ENCODE assay signal across 12 mouse cellular contexts in genomic region chr11:45959598-45959997, GRCm38 (mm10). TPM values are rescaled to one million over a fixed set of nuclear protein-coding genes. Genes with fewer than 3 reads are reported as not detected.
DNase-seq lines count a peak whose midpoint lies in the region; ATAC-seq and TF ChIP-seq lines count a peak whose summit lies in the region.
"Had no signal": no experiment of that assay in that cellular context is flagged by ENCODE, and none has a peak within 500 bp of the region (broad histone marks: within the 10 kb centered on the region; RNA-seq: fewer than 3 reads in every experiment).

No protein-coding gene starts in this region.

- in situ Hi-C loops in CH12.LX (cut with MboI; ENCODE audit: low pct_ligation_motif_present, low pct_unique_long_range_greater_than_20kb, low sequenced_read_pairs) = loop anchor here (10.0 to 25.0 kb wide), 2 partner anchors 178 to 255 kb away; no protein-coding TSS in a partner anchor

- H3K9me3 ChIP-seq in liver, embryonic 11.5 days (ENCODE audit: control insufficient read depth, low read length) = no peaks in the 10 kb centered on the region
- H3K9me3 ChIP-seq in CH12.LX (replicated peaks; ENCODE audit: low read length) = no peaks in the 10 kb centered on the region
- no peaks in the 10 kb centered on the region for H3K9me3 ChIP-seq in liver, postnatal 0 days (ENCODE audit: low read length)
- no peaks in the 10 kb centered on the region for H3K9me3 ChIP-seq in hindbrain, embryonic 16.5 days (ENCODE audit: control insufficient read depth, low read length)
- no peaks in the 10 kb centered on the region for H3K9me3 ChIP-seq in forebrain, embryonic 15.5 days
- H3K9me3 ChIP-seq: limb, embryonic 13.5 days; neural tube, embryonic 13.5 days had no signal

- no peaks in the 10 kb centered on the region for H3K79me2 ChIP-seq in CH12.LX (replicated peaks; ENCODE audit: control insufficient read depth, extremely low read depth, insufficient read depth, poor library complexity, severe bottlenecking)

- no peaks in the 10 kb centered on the region for H3K27me3 ChIP-seq in liver, embryonic 11.5 days (replicated peaks; ENCODE audit: control insufficient read depth, insufficient read depth, low read length)
- no peaks in the 10 kb centered on the region for H3K27me3 ChIP-seq in CH12.LX (replicated peaks)
- no peaks in the 10 kb centered on the region for H3K27me3 ChIP-seq in liver, postnatal 0 days (ENCODE audit: insufficient read depth, low read length)
- no peaks in the 10 kb centered on the region for H3K27me3 ChIP-seq in hindbrain, embryonic 16.5 days (replicated peaks; ENCODE audit: control insufficient read depth, insufficient read depth, low read length)
- H3K27me3 ChIP-seq in forebrain, embryonic 15.5 days = 0 out of 2 replicates have a peak, but pooled peaks cover 3% of the 10 kb centered on the region
- H3K27me3 ChIP-seq: limb, embryonic 13.5 days; neural tube, embryonic 13.5 days had no signal

- peak; percentile 54 to 74 for TF ChIP-seq CTCF in CH12.LX (conservative IDR thresholded peaks at IDR 0.05 in 1 of 2, IDR thresholded peaks at IDR 0.05 in 1 of 2; ENCODE audit: low read depth in 2 of 2, low read length in 2 of 2)
- TF ChIP-seq CTCF in liver, postnatal 0 days (IDR thresholded peaks at IDR 0.05; ENCODE audit: low read depth) = peak; percentile 57

- TF ChIP-seq EP300 in CH12.LX (IDR thresholded peaks at IDR 0.05; ENCODE audit: low read length) = no peak
- TF ChIP-seq EP300 in liver, postnatal 0 days (IDR thresholded peaks at IDR 0.05; ENCODE audit: low read depth) = no peak

- dilution Hi-C loops in CH12.LX (cut with MboI; ENCODE audit: extremely low pct_ligation_motif_present, extremely low pct_unique_long_range_greater_than_20kb, low sequenced_read_pairs) = no loop called here

- peak; percentile 27 to 50 for DNase-seq in cerebellum, postnatal 10 days
- DNase-seq in cerebellum, adult 9-11 months = no peak
- DNase-seq in liver = peak; percentile 32
- no peak for DNase-seq in liver, embryonic 11.5 days (ENCODE audit: low spot score)
- peak; percentile 72 for DNase-seq in CH12.LX (ENCODE audit: extremely low read depth)
- peak; percentile 49 for DNase-seq in liver, postnatal 0 days
- DNase-seq: kidney, adult 11 months had no signal

- H3K27ac ChIP-seq in liver, embryonic 11.5 days (ENCODE audit: low read depth, low read length) = no peak overlapping the region
- no peak overlapping the region for H3K27ac ChIP-seq in CH12.LX (ENCODE audit: insufficient read depth, low read depth)
- no peak overlapping the region for H3K27ac ChIP-seq in liver, postnatal 0 days (ENCODE audit: low read depth)
- H3K27ac ChIP-seq in hindbrain, embryonic 16.5 days (ENCODE audit: low read depth, low read length) = no peak overlapping the region
- no peak overlapping the region for H3K27ac ChIP-seq in forebrain, embryonic 15.5 days (replicated peaks)
- H3K27ac ChIP-seq: limb, embryonic 13.5 days; neural tube, embryonic 13.5 days had no signal

- H3K9ac ChIP-seq in liver, embryonic 11.5 days (ENCODE audit: low read depth, low read length) = no peak overlapping the region
- H3K9ac ChIP-seq in CH12.LX (ENCODE audit: insufficient read depth, low read depth) = no peak overlapping the region
- no peak overlapping the region for H3K9ac ChIP-seq in liver, postnatal 0 days (replicated peaks)
- no peak overlapping the region for H3K9ac ChIP-seq in hindbrain, embryonic 16.5 days (ENCODE audit: low read depth, low read length)
- no peak overlapping the region for H3K9ac ChIP-seq in forebrain, embryonic 15.5 days (replicated peaks)
- H3K9ac ChIP-seq: limb, embryonic 13.5 days; neural tube, embryonic 13.5 days had no signal

- no peak for TF ChIP-seq POLR2A in CH12.LX (IDR thresholded peaks at IDR 0.05; ENCODE audit: low read depth, low read length)

- H3K4me1 ChIP-seq in liver, embryonic 11.5 days (replicated peaks; ENCODE audit: control insufficient read depth, insufficient read depth, low read length) = no peaks in the 10 kb centered on the region; the same call in 1 of the 2 replicates
- H3K4me1 ChIP-seq in CH12.LX (ENCODE audit: control insufficient read depth in 1 of 2, insufficient read depth in 2 of 2) = peaks cover 4 to 11% of the 10 kb centered on the region in 2 experiments; a peak in 3 of 4 replicates
- H3K4me1 ChIP-seq in liver, postnatal 0 days (ENCODE audit: insufficient read depth) = peaks cover 3% of the 10 kb centered on the region
- H3K4me1 ChIP-seq in hindbrain, embryonic 16.5 days (ENCODE audit: control insufficient read depth, insufficient read depth, low read depth, low read length) = peaks cover 2% of the 10 kb centered on the region; the same call in 1 of the 2 replicates
- peaks cover 3% of the 10 kb centered on the region for H3K4me1 ChIP-seq in forebrain, embryonic 15.5 days
- H3K4me1 ChIP-seq: limb, embryonic 13.5 days had no signal

- no peaks in the 10 kb centered on the region for H3K36me3 ChIP-seq in liver, embryonic 11.5 days (ENCODE audit: control insufficient read depth, insufficient read depth, low read length)
- no peaks in the 10 kb centered on the region for H3K36me3 ChIP-seq in CH12.LX (replicated peaks in 1 of 2; ENCODE audit: control insufficient read depth in 1 of 2, insufficient read depth in 1 of 2, low read length in 1 of 2)
- no peaks in the 10 kb centered on the region for H3K36me3 ChIP-seq in liver, postnatal 0 days (replicated peaks; ENCODE audit: insufficient read depth, low read length)
- no peaks in the 10 kb centered on the region for H3K36me3 ChIP-seq in hindbrain, embryonic 16.5 days (ENCODE audit: control insufficient read depth, insufficient read depth, low read length)
- no peaks in the 10 kb centered on the region for H3K36me3 ChIP-seq in forebrain, embryonic 15.5 days
- H3K36me3 ChIP-seq: limb, embryonic 13.5 days; neural tube, embryonic 13.5 days had no signal

- TF ChIP-seq RAD21 in CH12.LX (IDR thresholded peaks at IDR 0.05; ENCODE audit: low read depth, low read length) = peak; percentile 37

- H3K4me3 ChIP-seq in liver, embryonic 11.5 days (ENCODE audit: low read depth, low read length) = no peak overlapping the region
- no peak overlapping the region for H3K4me3 ChIP-seq in CH12.LX (replicated peaks in 1 of 3; ENCODE audit: low read depth in 2 of 3, low read length in 2 of 3, poor library complexity in 1 of 3)
- no peak overlapping the region for H3K4me3 ChIP-seq in liver, postnatal 0 days (ENCODE audit: low read depth, low read length)
- H3K4me3 ChIP-seq in hindbrain, embryonic 16.5 days (ENCODE audit: low read length) = no peak overlapping the region
- no peak overlapping the region for H3K4me3 ChIP-seq in forebrain, embryonic 15.5 days
- H3K4me3 ChIP-seq: limb, embryonic 13.5 days; neural tube, embryonic 13.5 days had no signal

- H3K4me2 ChIP-seq in liver, embryonic 11.5 days = no peak overlapping the region
- no peak overlapping the region for H3K4me2 ChIP-seq in CH12.LX (ENCODE audit: insufficient read depth, low read depth, poor library complexity, severe bottlenecking)
- no peak overlapping the region for H3K4me2 ChIP-seq in liver, postnatal 0 days (ENCODE audit: low read depth, low read length)
- H3K4me2 ChIP-seq in hindbrain, embryonic 16.5 days (ENCODE audit: low read length) = no peak overlapping the region
- H3K4me2 ChIP-seq in forebrain, embryonic 15.5 days (replicated peaks) = no peak overlapping the region
- H3K4me2 ChIP-seq: limb, embryonic 13.5 days; neural tube, embryonic 13.5 days had no signal

- WGBS in liver, embryonic 11.5 days = 72% methylated on average over 3 of the region's 3 CpGs
- WGBS in liver, postnatal 0 days (ENCODE audit: insufficient replicate concordance) = 71% methylated on average over 3 of the region's 3 CpGs
- WGBS in hindbrain, embryonic 16.5 days = 74% methylated on average over 3 of the region's 3 CpGs
- WGBS in forebrain, embryonic 15.5 days = 75% methylated on average over 3 of the region's 3 CpGs

- no peak for ATAC-seq in liver, embryonic 11.5 days (replicated peaks; ENCODE audit: low FRiP score)
- ATAC-seq in liver, postnatal 0 days = no peak
- no peak for ATAC-seq in hindbrain, embryonic 16.5 days
- no peak for ATAC-seq in forebrain, embryonic 15.5 days (replicated peaks)

TF ChIP-seq in CH12.LX, 34 proteins besides CTCF, POLR2A, EP300 and RAD21:
- TF ChIP-seq HCFC1 (IDR thresholded peaks at IDR 0.05; ENCODE audit: low read depth, low read length) (peak; percentile 34; the same call in 1 of the 2 replicates), ZNF384 (IDR thresholded peaks at IDR 0.05; ENCODE audit: low read depth, low read length) (peak; percentile 78), SMC3 (IDR thresholded peaks at IDR 0.05; ENCODE audit: low read depth, low read length) (peak; percentile 54), POLR2AphosphoS2 (IDR thresholded peaks at IDR 0.05; ENCODE audit: low read depth, low read length) (no peak), ELF1 (IDR thresholded peaks at IDR 0.05; ENCODE audit: low read depth, low read length) (peak; percentile 83)

RNA-seq across cellular contexts. Expression of gene Thg1l, which starts 4.3 kb away (rescaled TPM):
- 18.2 and 19.1 TPM in 2 replicates for polyA plus RNA-seq in liver, embryonic 11.5 days (2014; fragmentation: Nextera tagmentation; extraction: Ambion mirVana)
- total RNA-seq in CH12.LX (2012; rRNA removed) (32.7 and 38.7 TPM in 2 replicates), CH12.LX (2014; rRNA removed) (45.2 and 45.6 TPM in 2 replicates)
- 60.0 and 68.7 TPM in 2 replicates for polyA plus RNA-seq in CH12.LX (2012; ENCODE audit: insufficient read length, low read depth)
- polyA plus RNA-seq in liver, postnatal 0 days (2015; fragmentation: Nextera tagmentation; extraction: Ambion mirVana) = 3.8 TPM in 2 replicates
- polyA plus RNA-seq in hindbrain, embryonic 16.5 days (2015; fragmentation: Nextera tagmentation; extraction: Ambion mirVana) = 9.5 and 9.9 TPM in 2 replicates
- 9.2 and 10.2 TPM in 2 replicates for polyA plus RNA-seq in forebrain, embryonic 15.5 days (2015; fragmentation: Nextera tagmentation; extraction: Ambion mirVana)

RNA-seq across cellular contexts. Expression of gene Lsm11, which starts 14.9 kb away (rescaled TPM):
- polyA plus RNA-seq in liver, embryonic 11.5 days (2014; fragmentation: Nextera tagmentation; extraction: Ambion mirVana) = 7.3 and 8.3 TPM in 2 replicates
- total RNA-seq in CH12.LX (2012; rRNA removed) = 12.8 and 13.1 TPM in 2 replicates
- 8.9 and 9.0 TPM in 2 replicates for total RNA-seq in CH12.LX (2014; rRNA removed)
- 10.1 and 11.0 TPM in 2 replicates for polyA plus RNA-seq in CH12.LX (2012; ENCODE audit: insufficient read length, low read depth)
- 1.3 and 1.8 TPM in 2 replicates for polyA plus RNA-seq in liver, postnatal 0 days (2015; fragmentation: Nextera tagmentation; extraction: Ambion mirVana)
- 24.4 and 24.6 TPM in 2 replicates for polyA plus RNA-seq in hindbrain, embryonic 16.5 days (2015; fragmentation: Nextera tagmentation; extraction: Ambion mirVana)
- polyA plus RNA-seq in forebrain, embryonic 15.5 days (2015; fragmentation: Nextera tagmentation; extraction: Ambion mirVana) = 13.1 and 13.3 TPM in 2 replicates

RNA-seq across cellular contexts. Expression of gene Sox30, which starts 20.5 kb away (rescaled TPM):
- polyA plus RNA-seq in liver, embryonic 11.5 days (2014; fragmentation: Nextera tagmentation; extraction: Ambion mirVana) = 0.05 and 0.08 TPM in 2 replicates
- total RNA-seq in CH12.LX (2012; rRNA removed) (not detected in 2 replicates), CH12.LX (2014; rRNA removed) (not detected in 2 replicates)
- polyA plus RNA-seq in CH12.LX (2012; ENCODE audit: insufficient read length, low read depth) = not detected in 2 replicates
- 0.04 TPM in 1 of 2 replicates, not detected in the other for polyA plus RNA-seq in liver, postnatal 0 days (2015; fragmentation: Nextera tagmentation; extraction: Ambion mirVana)
- not detected in 2 replicates for polyA plus RNA-seq in hindbrain, embryonic 16.5 days (2015; fragmentation: Nextera tagmentation; extraction: Ambion mirVana)
- 0.17 and 0.18 TPM in 2 replicates for polyA plus RNA-seq in forebrain, embryonic 15.5 days (2015; fragmentation: Nextera tagmentation; extraction: Ambion mirVana)
- total RNA-seq: common myeloid progenitor, adult 5-6 weeks had no signal

Comparison
In these comparisons a context has a peak if more than half of its experiments do, and no peak if none do; other contexts are left out.
1. DNase-seq: peak in cerebellum, postnatal 10 days (2 of 2), liver (single experiment), CH12.LX (single experiment) and liver, postnatal 0 days (single experiment); none in cerebellum, adult 9-11 months (single experiment) and liver, embryonic 11.5 days (single experiment).